Comparison of ENCODE assay signal across 8 mouse cellular contexts in genomic region chr2:158534090-158534489, GRCm38 (mm10). TPM values are rescaled to one million over a fixed set of nuclear protein-coding genes. Genes with fewer than 3 reads are reported as not detected.
DNase-seq lines count a peak whose midpoint lies in the region; ATAC-seq and TF ChIP-seq lines count a peak whose summit lies in the region.

No protein-coding gene starts in this region.

- H3K4me1 ChIP-seq in embryonic facial prominence, embryonic 14.5 days (ENCODE audit: control insufficient read depth, insufficient read depth, low read length): no peaks in the 10 kb centered on the region
- no peaks in the 10 kb centered on the region; the same call in 1 of the 2 replicates for H3K4me1 ChIP-seq in hindbrain, embryonic 15.5 days (replicated peaks)
- H3K4me1 ChIP-seq in liver, adult 2 months (ENCODE audit: control insufficient read depth, insufficient read depth, low read length): no peaks in the 10 kb centered on the region

- peak; percentile 60; the same call in 1 of the 2 replicates for ATAC-seq in embryonic facial prominence, embryonic 14.5 days (ENCODE audit: low read depth)
- peak; percentile 59; the same call in 1 of the 2 replicates for ATAC-seq in hindbrain, embryonic 15.5 days (ENCODE audit: low FRiP score, low read depth)

- H3K4me2 ChIP-seq in embryonic facial prominence, embryonic 14.5 days (ENCODE audit: low read depth, low read length): no peak overlapping the region
- no peak overlapping the region for H3K4me2 ChIP-seq in hindbrain, embryonic 15.5 days

- TF ChIP-seq POLR2A in liver, adult 2 months (IDR thresholded peaks at IDR 0.05; ENCODE audit: extremely low read depth, insufficient read depth, low read length): no peak

- WGBS in embryonic facial prominence, embryonic 14.5 days: 8% methylated on average over 4 of the region's 4 CpGs
- WGBS in hindbrain, embryonic 15.5 days: under 1% methylated on average over 4 of the region's 4 CpGs
- WGBS in liver, adult 2 months: 6% methylated on average over 4 of the region's 4 CpGs

- H3K79me2 ChIP-seq in liver, adult 2 months (ENCODE audit: control insufficient read depth, insufficient read depth, low read length): no peaks in the 10 kb centered on the region

- no peak overlapping the region for H3K9ac ChIP-seq in embryonic facial prominence, embryonic 14.5 days (ENCODE audit: low read depth, low read length)
- H3K9ac ChIP-seq in hindbrain, embryonic 15.5 days: no peak overlapping the region
- no peak overlapping the region for H3K9ac ChIP-seq in liver, adult 2 months (ENCODE audit: low read depth, low read length)

- H3K27ac ChIP-seq in embryonic facial prominence, embryonic 14.5 days (replicated peaks; ENCODE audit: low read depth, low read length): no peak overlapping the region
- no peak overlapping the region for H3K27ac ChIP-seq in hindbrain, embryonic 15.5 days (replicated peaks)
- no peak overlapping the region for H3K27ac ChIP-seq in liver, adult 2 months (replicated peaks; ENCODE audit: insufficient read depth, low read depth, low read length)

- no peaks in the 10 kb centered on the region for H3K27me3 ChIP-seq in embryonic facial prominence, embryonic 14.5 days (replicated peaks; ENCODE audit: control insufficient read depth, insufficient read depth, low read length)
- H3K27me3 ChIP-seq in hindbrain, embryonic 15.5 days: no peaks in the 10 kb centered on the region
- no peaks in the 10 kb centered on the region for H3K27me3 ChIP-seq in liver, adult 2 months (ENCODE audit: control insufficient read depth, insufficient read depth, low read length)

- H3K36me3 ChIP-seq in embryonic facial prominence, embryonic 14.5 days (ENCODE audit: control insufficient read depth, insufficient read depth, low read length): no peaks in the 10 kb centered on the region
- no peaks in the 10 kb centered on the region for H3K36me3 ChIP-seq in hindbrain, embryonic 15.5 days
- H3K36me3 ChIP-seq in liver, adult 2 months (ENCODE audit: control insufficient read depth, insufficient read depth, low read length): no peaks in the 10 kb centered on the region

- no peak overlapping the region for H3K4me3 ChIP-seq in embryonic facial prominence, embryonic 14.5 days (ENCODE audit: low read depth, low read length)
- H3K4me3 ChIP-seq in hindbrain, embryonic 15.5 days: no peak overlapping the region
- no peak overlapping the region for H3K4me3 ChIP-seq in liver, adult 2 months (ENCODE audit: insufficient read depth, low read depth, low read length)

- DNase-seq in urinary bladder, postnatal 36 days (ENCODE audit: low spot score in 2 of 2): peak; percentile 51 to 53
- DNase-seq in urinary bladder, postnatal 4 days (ENCODE audit: low spot score in 2 of 2): no peak
- DNase-seq in adrenal gland, postnatal 36 days: peak; percentile 50 to 71
- DNase-seq in embryonic facial prominence, embryonic 14.5 days (ENCODE audit: low spot score): peak; percentile 46
- peak; percentile 35 for DNase-seq in liver, adult 2 months (ENCODE audit: extremely low read depth, low read depth, low spot score)
- DNase-seq in natural killer cell, adult 2 months (ENCODE audit: low spot score in 2 of 2): peak; percentile 29 to 51
- DNase-seq in thymus, postnatal 4 days: peak; percentile 69

- peak; percentile 85 for TF ChIP-seq CTCF in liver, adult 2 months (IDR thresholded peaks at IDR 0.05; ENCODE audit: low read depth, low read length)

- H3K9me3 ChIP-seq in embryonic facial prominence, embryonic 14.5 days (ENCODE audit: control insufficient read depth, low read length): no peaks in the 10 kb centered on the region
- H3K9me3 ChIP-seq in hindbrain, embryonic 15.5 days: no peaks in the 10 kb centered on the region

RNA-seq across cellular contexts. Expression of gene Arhgap40, which starts 21.5 kb away (rescaled TPM):
- total RNA-seq in adrenal gland, postnatal 36 days (2021): not detected
- 1.6 and 2.6 TPM in 2 replicates for polyA plus RNA-seq in embryonic facial prominence, embryonic 14.5 days (2014; fragmentation: Nextera tagmentation; extraction: Ambion mirVana)
- 0.88 and 0.93 TPM in 2 replicates for polyA plus RNA-seq in hindbrain, embryonic 15.5 days (2015; fragmentation: Nextera tagmentation; extraction: Ambion mirVana)
- total RNA-seq in liver, adult 2 months (2014; rRNA removed): not detected in 2 replicates
- not detected in 2 replicates for polyA plus RNA-seq in liver, adult 2 months (2012; rRNA removed)

RNA-seq across cellular contexts. Expression of gene Adig, which starts 31.7 kb away (rescaled TPM):
- total RNA-seq in adrenal gland, postnatal 36 days (2021): 10 to 100 TPM; 90.4 to 93.3 TPM
- 0.55 and 1.3 TPM in 2 replicates for polyA plus RNA-seq in embryonic facial prominence, embryonic 14.5 days (2014; fragmentation: Nextera tagmentation; extraction: Ambion mirVana)
- not detected in 2 replicates for polyA plus RNA-seq in hindbrain, embryonic 15.5 days (2015; fragmentation: Nextera tagmentation; extraction: Ambion mirVana)
- total RNA-seq in liver, adult 2 months (2014; rRNA removed): 0.47 TPM in 1 of 2 replicates, not detected in the other
- not detected in 2 replicates for polyA plus RNA-seq in liver, adult 2 months (2012; rRNA removed)

Comparison
In these comparisons a context has a peak if more than half of its experiments do, and no peak if none do; other contexts are left out.
1. DNase-seq: peak in urinary bladder, postnatal 36 days (2 of 2), adrenal gland, postnatal 36 days (2 of 2), embryonic facial prominence, embryonic 14.5 days (single experiment), liver, adult 2 months (single experiment), natural killer cell, adult 2 months (2 of 2) and thymus, postnatal 4 days (single experiment); none in urinary bladder, postnatal 4 days (0 of 2).